Mouse (Mus musculus): ENCODE measurements around the gene Ctbp1.

- TF ChIP-seq CTCF (IDR thresholded peaks at IDR 0.05; ENCODE audit: borderline replicate concordance, insufficient read depth, low read length) (no peak), POLR2A (IDR thresholded peaks at IDR 0.05; ENCODE audit: low read depth, low read length) (no peak)
Observed at GRCm38 (mm10) chr5:33207136-33207535, 67.7 kb downstream of the Ctbp1 start.
